Mouse (Mus musculus) cerebellum, adult 2 months (tissue): ENCODE measurements around the gene Plcl2. TPM values are rescaled to one million over a fixed set of nuclear protein-coding genes. Genes with fewer than 3 reads are reported as not detected.

Experiments used
- DNase-seq, 2 experiments: peaks; one replicate each; pipeline ENCODE4 v3.0.0; 2021
- H3K27ac ChIP-seq: fragments of 200-500 bp; 2 replicates; pipeline ENCODE4 v1.5.1; 2012; ENCODE audit warnings: low read length, control low read depth, inconsistent platforms; ENCODE audit not compliant: insufficient read depth
- H3K27me3 ChIP-seq: fragments of 200-500 bp; 2 replicates; pipeline ENCODE4 v1.6.1; 2012; ENCODE audit warnings: inconsistent platforms, mild to moderate bottlenecking, low read length, moderate library complexity; ENCODE audit not compliant: control insufficient read depth, insufficient read depth
- H3K4me1 ChIP-seq: fragments of 200-500 bp; 2 replicates; pipeline ENCODE4 v1.6.1; 2011; ENCODE audit warnings: low read length; ENCODE audit not compliant: control insufficient read depth, insufficient read depth
- H3K4me3 ChIP-seq: fragments of 200-500 bp; replicated peaks from 2 replicates; pipeline ENCODE3; 2011; ENCODE audit warnings: mild to moderate bottlenecking, low read depth, low read length, control low read depth; ENCODE audit not compliant: insufficient read depth
- CTCF ChIP-seq: fragments of 200-500 bp; IDR thresholded peaks from 2 replicates; pipeline ENCODE4 v1.5.1; 2011; ENCODE audit warnings: low read depth, mild to moderate bottlenecking, control low read depth, low read length, moderate library complexity, borderline replicate concordance; ENCODE audit not compliant: insufficient read depth
- POLR2A ChIP-seq: fragments of 200-500 bp; IDR thresholded peaks from 2 replicates; pipeline ENCODE4 v1.6.1; 2011; ENCODE audit warnings: low read length, control low read depth, borderline replicate concordance; ENCODE audit not compliant: insufficient read depth
- WGBS: fragments of 180-500 bp; shearing (Covaris S2); methylation state at CpG from one replicate; pipeline ENCODE4 v1.1.7; 2018; 5-methylcytosine and 5-hydroxymethylcytosine counted together
- polyA plus RNA-seq: library from polyadenylated mRNA; depleted of rRNA; stranded (reverse); fragments of >200 nt; gene quantifications from 2 replicates; pipeline ENCODE4 v1.2.3, GENCODE M21; 2012; rRNA removed

The Plcl2 gene
- polyA plus RNA-seq, 1 experiment: 26.5 TPM

- 0 out of 2 replicates have a peak, but pooled peaks have one; percentile 1 for TF ChIP-seq CTCF
- TF ChIP-seq POLR2A: no peak
- H3K27ac ChIP-seq: no peak overlapping the region
- no peak overlapping the region for H3K4me3 ChIP-seq
- 30% methylated on average over 7 of the region's 7 CpGs for WGBS
- peaks cover 27% of the 10 kb centered on the region for H3K4me1 ChIP-seq
- DNase-seq: peak in 1 of 2 experiments; percentile 63
- H3K27me3 ChIP-seq: no peaks in the 10 kb centered on the region
These were observed 224.2 kb downstream of the Plcl2 start for GRCm38 (mm10) chr17:50733390-50733789.

- WGBS: 87% methylated on average over 6 of the region's 6 CpGs
- Histone ChIP-seq H3K27ac (no peak overlapping the region), H3K27me3 (no peaks in the 10 kb centered on the region), H3K4me3 (no peak overlapping the region), H3K4me1 (peaks cover 27% of the 10 kb centered on the region)
- TF ChIP-seq CTCF: no peak
- TF ChIP-seq POLR2A: no peak
- DNase-seq: no peak
These were observed 225.6 kb downstream of the Plcl2 start for GRCm38 (mm10) chr17:50734781-50735180.

GRCm38 (mm10) chr17:50735382-50735954, 226.3 kb downstream of the Plcl2 start:
- Histone ChIP-seq H3K27ac (no peak overlapping the region), H3K27me3 (no peaks in the 10 kb centered on the region), H3K4me1 (peaks cover 27% of the 10 kb centered on the region), H3K4me3 (no peak overlapping the region)
- WGBS: 87% methylated on average over 4 of the region's 4 CpGs
- DNase-seq: peak in 1 of 2 experiments; percentile 17
- TF ChIP-seq CTCF (no peak), POLR2A (no peak)

- TF ChIP-seq POLR2A (no peak), CTCF (no peak)
- Histone ChIP-seq H3K4me3 (no peak overlapping the region), H3K4me1 (peaks cover 27% of the 10 kb centered on the region), H3K27me3 (no peaks in the 10 kb centered on the region), H3K27ac (no peak overlapping the region)
- WGBS: 27% methylated on average over 8 of the region's 8 CpGs
- DNase-seq: peak in 1 of 2 experiments; percentile 53
These were observed 226.8 kb downstream of the Plcl2 start for GRCm38 (mm10) chr17:50735955-50736533.

- H3K27ac ChIP-seq: no peak overlapping the region
- no peak overlapping the region for H3K4me3 ChIP-seq
- H3K27me3 ChIP-seq: no peaks in the 10 kb centered on the region
- WGBS: 26% methylated on average over 2 of the region's 2 CpGs
- H3K4me1 ChIP-seq: peaks cover 27% of the 10 kb centered on the region
- DNase-seq: peak in 1 of 2 experiments; percentile 31
- TF ChIP-seq POLR2A (no peak), CTCF (no peak)
These were observed 227.9 kb downstream of the Plcl2 start for GRCm38 (mm10) chr17:50737068-50737467.

Other genes with a start within 250 kb of the Plcl2 start
- 0.24 and 0.25 TPM in 2 replicates for gene Dazl, start 215.8 kb upstream of the Plcl2 start, polyA plus RNA-seq